Mouse (Mus musculus) ovary, adult 18-20 months (tissue): ENCODE data around the gene Greb1.

Source experiments
- DNase-seq: peaks from one replicate; pipeline ENCODE4 v3.0.0; 2022; ENCODE audit warnings: low spot score, mixed read lengths

Greb1 gene

GRCm38 (mm10) chr12:16805511-16805910, 4.8 kb upstream of the Greb1 start:
- DNase-seq, result peak; percentile 64

GRCm38 (mm10) chr12:16803956-16804430, 3.3 kb upstream of the Greb1 start:
- no peak for DNase-seq

- DNase-seq, result no peak
Measured at GRCm38 (mm10) chr12:16803237-16803955, 2.7 kb upstream of the Greb1 start.

- no peak for DNase-seq
Measured at GRCm38 (mm10) chr12:16800959-16801315, 251 bp upstream of the Greb1 start.

GRCm38 (mm10) chr12:16799928-16800258, 793 bp downstream of the Greb1 start:
- DNase-seq, result no peak

GRCm38 (mm10) chr12:16798894-16799293, 1.8 kb downstream of the Greb1 start:
- DNase-seq, result no peak

- no peak for DNase-seq
Measured at GRCm38 (mm10) chr12:16795781-16796180, 4.9 kb downstream of the Greb1 start.

- DNase-seq, result no peak
Measured at GRCm38 (mm10) chr12:16793371-16793770, 7.3 kb downstream of the Greb1 start.

- peak; percentile 81 for DNase-seq
Measured at GRCm38 (mm10) chr12:16790456-16790855, 10.2 kb downstream of the Greb1 start.

GRCm38 (mm10) chr12:16789756-16790155, 10.9 kb downstream of the Greb1 start:
- DNase-seq, result no peak

- DNase-seq, result no peak
Measured at GRCm38 (mm10) chr12:16789199-16789598, 11.5 kb downstream of the Greb1 start.

GRCm38 (mm10) chr12:16788600-16788999, 12.1 kb downstream of the Greb1 start:
- no peak for DNase-seq

- no peak for DNase-seq
Measured at GRCm38 (mm10) chr12:16781034-16781746, 19.5 kb downstream of the Greb1 start.

GRCm38 (mm10) chr12:16780320-16780719, 20.4 kb downstream of the Greb1 start:
- DNase-seq, result no peak

- no peak for DNase-seq
Measured at GRCm38 (mm10) chr12:16779165-16779564, 21.5 kb downstream of the Greb1 start.

GRCm38 (mm10) chr12:16778523-16778922, 22.2 kb downstream of the Greb1 start:
- no peak for DNase-seq

- DNase-seq, result no peak
Measured at GRCm38 (mm10) chr12:16775351-16775750, 25.3 kb downstream of the Greb1 start.

GRCm38 (mm10) chr12:16774605-16775004, 26.1 kb downstream of the Greb1 start:
- no peak for DNase-seq

- no peak for DNase-seq
Measured at GRCm38 (mm10) chr12:16769601-16770165, 31.0 kb downstream of the Greb1 start.

GRCm38 (mm10) chr12:16768711-16769110, 32.0 kb downstream of the Greb1 start:
- no peak for DNase-seq

GRCm38 (mm10) chr12:16768251-16768650, 32.4 kb downstream of the Greb1 start:
- no peak for DNase-seq

GRCm38 (mm10) chr12:16764776-16765445, 35.8 kb downstream of the Greb1 start:
- peak; percentile 96 for DNase-seq
